Mouse (Mus musculus): ENCODE data around the gene Npas4. TPM values are rescaled to one million over a fixed set of nuclear protein-coding genes. Genes with fewer than 3 reads are reported as not detected.
A peak's percentile ranks its signal among the peaks of the same experiment; 100 is the strongest.
"Not testable (repeated sequence)": the region's sequence is repeated elsewhere in the genome, so short reads cannot be mapped to it uniquely, and the experiment has no call there.

The Npas4 gene
- polyA plus RNA-seq, 1 experiment from 2014 or later, result 0.23 TPM

DNA sequence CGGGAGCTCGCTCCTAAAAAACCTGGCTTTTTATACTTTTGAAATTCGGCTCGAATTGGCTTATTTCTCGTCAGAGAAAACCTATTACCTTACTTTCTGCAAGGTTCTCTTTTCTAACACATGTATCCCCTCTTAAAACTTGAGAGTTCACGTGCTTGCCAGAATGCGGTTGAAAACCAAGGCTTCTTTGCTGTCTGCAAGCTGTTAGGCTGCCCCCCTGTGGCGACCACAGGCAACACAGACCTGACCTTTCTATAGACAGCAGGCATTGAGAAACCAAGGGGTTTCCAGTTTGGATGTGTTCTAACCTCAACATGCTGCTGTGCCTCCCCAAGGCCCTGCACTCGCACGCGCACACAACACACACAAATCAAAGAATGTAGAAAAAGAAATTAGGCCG, 26.7 kb upstream of the Npas4 start:
- ATAC-seq (replicated peaks), result no peak; the same call in 1 of the 2 replicates
- Histone ChIP-seq H3K9me3 (no peaks in the 10 kb centered on the region), H3K9ac (replicated peaks) (no peak overlapping the region), H3K36me3 (no peaks in the 10 kb centered on the region), H3K4me1 (peaks cover 8% of the 10 kb centered on the region; the same call in 1 of the 2 replicates), H3K27ac (replicated peaks) (no peak overlapping the region), H3K4me3 (no peak overlapping the region), H3K27me3 (no peaks in the 10 kb centered on the region), H3K4me2 (replicated peaks) (no peak overlapping the region)
- 22% methylated on average over 12 of the region's 12 CpGs for WGBS

DNA sequence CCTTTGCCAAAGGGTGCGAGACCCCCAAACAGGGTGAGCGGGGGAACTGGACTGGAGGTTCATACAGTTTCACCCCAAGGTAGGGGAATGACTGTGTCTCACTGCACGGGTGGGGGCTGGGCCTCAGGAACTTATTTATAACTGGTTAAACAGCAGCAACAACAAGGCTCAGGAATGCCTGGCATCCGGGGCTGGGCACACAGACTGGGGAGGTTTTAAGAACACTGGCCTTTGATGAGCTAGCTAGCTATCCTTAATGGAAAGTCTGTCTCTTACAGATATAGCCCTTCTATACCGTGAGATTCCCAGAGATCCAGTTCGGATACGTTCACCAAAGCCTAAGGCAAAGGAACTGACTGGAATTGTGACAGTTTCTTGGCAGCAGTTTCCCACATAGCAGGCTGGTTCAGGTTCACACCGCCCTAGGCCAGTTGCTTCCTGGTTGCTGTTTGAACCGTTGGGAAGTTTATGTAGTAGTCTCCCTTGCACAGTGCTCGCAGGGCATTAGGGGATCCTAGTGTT, 26.2 kb upstream of the Npas4 start:
- H3K4me3 ChIP-seq, result no peak overlapping the region
- H3K9ac ChIP-seq (replicated peaks), result no peak overlapping the region
- H3K9me3 ChIP-seq, result no peaks in the 10 kb centered on the region
- peaks cover 8% of the 10 kb centered on the region; the same call in 1 of the 2 replicates for H3K4me1 ChIP-seq
- no peak overlapping the region for H3K27ac ChIP-seq (replicated peaks)
- no peaks in the 10 kb centered on the region for H3K36me3 ChIP-seq
- 37% methylated on average over 10 of the region's 10 CpGs for WGBS
- ATAC-seq (replicated peaks), result no peak
- no peaks in the 10 kb centered on the region for H3K27me3 ChIP-seq
- no peak overlapping the region for H3K4me2 ChIP-seq (replicated peaks)

DNA sequence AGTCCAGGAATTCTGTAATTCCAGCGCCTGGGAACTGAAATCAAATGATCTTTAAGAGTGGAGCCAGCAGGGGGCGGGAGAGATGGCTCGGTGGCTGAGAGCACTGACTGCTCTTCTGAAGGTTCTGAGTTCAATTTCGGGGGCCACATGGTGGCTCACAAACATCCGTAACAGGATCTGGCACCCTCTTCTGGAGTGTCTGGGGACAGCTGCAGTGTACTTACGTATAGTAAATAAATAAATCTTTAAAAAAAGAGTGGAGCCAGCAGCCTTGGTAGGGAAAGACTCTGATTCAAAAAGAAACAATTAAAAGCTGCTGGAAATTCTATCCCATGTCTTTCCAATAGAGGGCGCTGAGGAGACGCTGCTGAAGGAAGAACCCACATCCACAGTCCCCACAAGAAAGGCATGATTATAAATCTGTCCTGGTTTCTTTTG, 24.9 kb upstream of the Npas4 start:
- H3K27ac ChIP-seq (replicated peaks), result no peak overlapping the region
- ATAC-seq (replicated peaks), result no peak
- H3K9me3 ChIP-seq, result no peaks in the 10 kb centered on the region
- H3K4me3 ChIP-seq, result no peak overlapping the region
- no peak overlapping the region for H3K9ac ChIP-seq (replicated peaks)
- H3K36me3 ChIP-seq, result no peaks in the 10 kb centered on the region
- peaks cover 8% of the 10 kb centered on the region; the same call in 1 of the 2 replicates for H3K4me1 ChIP-seq
- H3K4me2 ChIP-seq (replicated peaks), result no peak overlapping the region
- no peaks in the 10 kb centered on the region for H3K27me3 ChIP-seq
- WGBS, result 14% methylated on average over 8 of the region's 8 CpGs

DNA sequence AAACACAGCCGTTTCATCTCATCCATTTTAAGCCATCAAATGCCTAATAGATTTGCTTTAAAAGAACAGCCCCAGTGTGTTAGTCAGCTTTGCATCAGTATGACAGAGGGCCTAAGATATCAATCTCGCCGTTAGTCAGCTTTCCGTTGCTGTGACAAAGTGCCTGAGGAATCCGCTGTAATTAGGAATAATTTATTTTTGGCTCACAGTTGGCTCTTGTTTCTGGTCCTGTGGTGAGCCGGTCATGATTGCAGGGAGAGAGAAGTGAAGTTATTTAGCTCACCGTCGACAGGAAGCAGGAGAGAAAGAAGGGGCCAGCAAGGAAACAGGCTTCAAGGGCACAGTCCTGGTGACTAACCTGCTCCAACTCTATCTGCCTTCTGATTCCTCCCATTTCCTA, 23.0 kb upstream of the Npas4 start:
- Histone ChIP-seq H3K9ac (replicated peaks) (no peak overlapping the region), H3K27me3 (no peaks in the 10 kb centered on the region), H3K4me2 (replicated peaks) (no peak overlapping the region), H3K4me1 (peaks cover 8% of the 10 kb centered on the region; the same call in 1 of the 2 replicates), H3K27ac (replicated peaks) (no peak overlapping the region), H3K36me3 (no peaks in the 10 kb centered on the region), H3K9me3 (no peaks in the 10 kb centered on the region), H3K4me3 (no peak overlapping the region)
- WGBS, result 59% methylated on average over 8 of the region's 8 CpGs
- ATAC-seq (replicated peaks), result no peak

DNA sequence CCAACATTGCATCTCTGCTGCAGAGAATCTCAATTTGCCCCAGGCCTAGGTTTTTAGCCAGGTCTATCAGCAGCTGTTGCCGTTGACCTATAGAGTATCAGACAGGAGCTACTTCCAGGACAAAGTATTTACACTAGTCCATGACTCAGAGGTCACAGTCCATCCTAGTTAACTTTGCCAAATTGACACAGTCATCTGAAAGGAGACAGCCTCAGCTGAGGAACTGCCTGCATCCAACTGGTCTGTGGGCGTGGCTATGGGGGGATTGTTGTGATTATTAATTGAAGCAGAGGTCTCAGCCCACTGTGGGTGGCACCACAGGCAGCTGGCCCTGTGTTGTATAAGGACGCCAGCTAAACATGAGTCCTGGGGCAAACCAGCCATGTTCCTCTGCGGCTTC, 14.8 kb upstream of the Npas4 start:
- Histone ChIP-seq H3K27me3 (no peaks in the 10 kb centered on the region; the same call in 1 of the 2 replicates), H3K4me3 (no peak overlapping the region), H3K4me1 (peaks cover 11% of the 10 kb centered on the region), H3K27ac (replicated peaks) (no peak overlapping the region), H3K36me3 (no peaks in the 10 kb centered on the region), H3K9ac (replicated peaks) (no peak overlapping the region), H3K4me2 (replicated peaks) (no peak overlapping the region), H3K9me3 (no peaks in the 10 kb centered on the region)
- no peak for ATAC-seq (replicated peaks)
- 66% methylated on average over 4 of the region's 4 CpGs for WGBS

DNA sequence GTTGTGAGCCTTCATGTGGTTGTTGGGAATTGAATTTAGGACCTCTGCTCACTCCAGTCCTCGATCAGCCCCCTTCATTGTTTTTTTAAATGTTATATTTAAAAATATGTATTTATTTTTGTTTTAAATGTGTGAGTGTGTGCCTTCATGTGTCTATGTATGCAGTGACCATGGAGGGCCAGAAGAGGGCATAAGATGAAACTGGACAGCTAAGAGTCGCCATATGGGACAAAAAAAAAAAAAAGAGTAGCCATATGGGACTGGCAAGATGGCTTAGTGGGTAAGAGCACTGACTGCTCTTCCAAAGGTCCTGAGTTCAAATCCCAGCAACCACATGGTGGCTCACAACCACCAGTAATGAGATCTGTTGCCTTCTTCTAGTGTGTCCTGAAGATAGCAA, 13.5 kb upstream of the Npas4 start:
- WGBS, result 63% methylated on average over 2 of the region's 2 CpGs
- not testable (repeated sequence) for ATAC-seq (replicated peaks); H3K36me3 ChIP-seq; H3K9ac ChIP-seq (replicated peaks); H3K4me2 ChIP-seq (replicated peaks); H3K27me3 ChIP-seq; H3K9me3 ChIP-seq; H3K4me3 ChIP-seq; H3K27ac ChIP-seq (replicated peaks)
- H3K4me1 ChIP-seq, result peaks cover 13% of the 10 kb centered on the region

DNA sequence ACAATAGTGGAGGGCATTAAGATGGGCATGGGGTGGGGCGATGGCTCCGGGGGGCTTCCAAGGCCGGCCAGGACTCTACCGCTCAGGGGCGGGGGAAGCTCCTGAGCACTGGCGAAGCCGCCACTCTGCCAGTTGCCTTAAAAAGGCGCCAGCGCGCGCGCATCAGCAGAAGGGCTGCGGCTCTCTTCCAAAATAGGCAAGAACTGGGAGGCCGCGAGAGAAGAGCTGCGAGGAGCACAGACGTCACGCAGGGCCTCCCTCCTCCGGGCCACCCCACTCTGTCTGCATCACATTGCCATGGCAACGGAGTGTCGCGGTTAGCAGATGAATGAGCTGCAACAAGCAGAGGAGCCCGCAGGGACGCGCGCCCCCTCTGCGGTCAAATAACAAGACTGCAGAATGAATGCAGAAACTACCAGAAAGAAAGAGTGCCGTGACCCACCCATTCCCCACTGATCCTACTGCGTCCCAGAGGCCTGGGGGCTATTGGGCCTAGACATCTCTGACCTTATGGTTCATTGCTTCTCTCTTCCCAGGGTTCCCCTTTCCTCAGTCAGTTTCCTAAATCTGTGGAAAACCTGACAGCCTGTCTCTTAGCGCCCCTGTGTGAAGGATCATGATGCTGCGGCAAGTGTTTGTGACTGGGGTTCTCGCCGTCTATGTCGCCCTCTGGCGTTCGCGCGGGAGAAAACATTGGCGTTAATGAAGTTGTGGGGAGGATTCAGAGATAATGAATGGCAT, 11.7 kb upstream of the Npas4 start:
- WGBS, result under 1% methylated on average over 39 of the region's 39 CpGs
- Histone ChIP-seq H3K4me2 (replicated peaks) (peak overlapping the region; percentile 62), H3K9ac (replicated peaks) (peak overlapping the region; percentile 48), H3K36me3 (no peaks in the 10 kb centered on the region), H3K4me3 (peak overlapping the region; percentile 37), H3K27me3 (no peaks in the 10 kb centered on the region; the same call in 1 of the 2 replicates), H3K27ac (replicated peaks) (peak overlapping the region; percentile 95), H3K9me3 (no peaks in the 10 kb centered on the region), H3K4me1 (peaks cover 13% of the 10 kb centered on the region)
- ATAC-seq (replicated peaks), result peak; percentile 99

DNA sequence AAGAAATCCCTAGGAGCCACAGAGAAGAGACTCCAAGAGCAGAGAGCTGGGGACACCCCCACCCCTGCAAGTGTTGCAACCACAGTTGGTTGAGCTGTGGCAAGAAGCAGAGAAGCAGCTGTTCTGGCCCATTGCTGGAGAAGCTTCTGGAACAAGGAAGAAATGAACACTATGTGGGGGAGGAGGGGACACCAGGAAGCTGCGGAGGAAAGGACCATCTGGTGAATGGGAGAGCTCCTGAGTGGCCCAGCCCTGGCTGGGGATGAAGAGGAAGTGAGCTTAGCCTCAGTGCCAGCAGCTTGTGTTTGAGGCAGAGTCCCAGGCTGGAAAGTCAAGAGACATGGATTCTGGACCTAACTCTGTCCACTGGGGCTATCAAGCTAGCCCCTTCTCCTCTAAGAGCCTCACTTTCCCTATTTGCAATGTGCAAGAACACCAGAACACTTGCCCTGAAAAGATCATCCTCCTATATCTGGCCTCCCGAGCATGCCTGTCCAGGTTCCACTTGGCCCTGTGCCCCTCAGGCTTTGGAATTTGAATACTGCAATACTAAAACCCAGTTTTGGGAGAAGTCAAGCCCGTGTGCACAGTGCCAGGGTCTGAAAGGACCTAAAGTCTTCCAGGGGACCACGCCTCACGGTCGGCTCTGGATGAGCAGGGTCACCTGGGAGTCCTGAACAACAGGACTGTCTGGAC, 9.5 kb upstream of the Npas4 start:
- Histone ChIP-seq H3K9ac (replicated peaks) (no peak overlapping the region), H3K4me1 (peaks cover 14% of the 10 kb centered on the region), H3K36me3 (no peaks in the 10 kb centered on the region), H3K27me3 (no peaks in the 10 kb centered on the region; the same call in none of the 2 replicates), H3K4me2 (replicated peaks) (no peak overlapping the region), H3K9me3 (no peaks in the 10 kb centered on the region), H3K4me3 (no peak overlapping the region), H3K27ac (replicated peaks) (no peak overlapping the region)
- ATAC-seq (replicated peaks), result no peak
- 65% methylated on average over 6 of the region's 6 CpGs for WGBS

DNA sequence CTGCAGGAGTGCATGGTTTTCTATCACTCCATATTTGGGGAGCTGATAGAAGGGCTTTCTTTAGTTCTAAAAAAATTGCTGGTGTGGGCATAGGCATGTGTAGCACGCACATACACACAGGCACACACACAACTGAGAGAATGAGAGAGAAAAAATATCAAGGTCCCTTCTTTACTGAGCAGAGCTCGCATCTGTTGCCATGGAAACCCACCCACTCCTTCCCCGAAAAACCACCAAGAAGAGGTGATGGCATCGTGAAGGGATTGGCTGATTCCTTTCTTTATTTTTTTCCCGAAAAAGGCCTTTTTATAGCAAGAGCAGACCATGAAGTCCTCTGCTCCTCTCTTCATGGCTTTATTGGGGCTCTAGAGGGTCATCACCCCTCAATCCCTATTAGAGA, 3.9 kb upstream of the Npas4 start:
- ATAC-seq (replicated peaks), result 0 out of 2 replicates have a peak, but pooled peaks have one; percentile 30
- Histone ChIP-seq H3K4me3 (no peak overlapping the region), H3K9ac (replicated peaks) (no peak overlapping the region), H3K27me3 (peaks cover 19% of the 10 kb centered on the region), H3K27ac (replicated peaks) (peak overlapping the region; percentile 68), H3K4me2 (replicated peaks) (no peak overlapping the region), H3K4me1 (peaks cover 38% of the 10 kb centered on the region), H3K9me3 (no peaks in the 10 kb centered on the region), H3K36me3 (no peaks in the 10 kb centered on the region)
- 46% methylated on average over 5 of the region's 5 CpGs for WGBS

DNA sequence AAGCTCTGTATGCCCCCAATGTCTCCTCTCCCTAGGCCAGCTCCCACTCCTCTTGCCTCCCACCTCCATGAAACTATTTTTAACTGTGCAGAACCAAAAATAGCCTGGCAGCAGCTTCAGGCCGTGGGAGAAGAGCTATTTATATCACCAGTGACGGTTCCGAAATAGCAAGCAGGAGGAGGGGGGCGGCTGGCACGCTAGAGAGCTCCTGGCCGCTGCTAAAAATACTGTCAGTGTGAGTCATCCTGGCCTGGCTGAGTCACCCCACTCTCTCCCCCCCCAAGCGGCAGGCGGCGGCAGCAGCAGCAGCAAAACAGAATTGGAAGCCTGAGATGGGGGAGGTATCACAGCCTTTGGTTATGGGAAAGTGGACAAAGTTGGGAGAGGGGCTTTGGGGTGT, 2.8 kb upstream of the Npas4 start:
- Histone ChIP-seq H3K36me3 (no peaks in the 10 kb centered on the region), H3K27me3 (peaks cover 29% of the 10 kb centered on the region), H3K9me3 (no peaks in the 10 kb centered on the region), H3K4me2 (replicated peaks) (0 out of 2 replicates have a peak overlapping the region, but pooled peaks have one; percentile 15), H3K4me3 (no peak overlapping the region), H3K9ac (replicated peaks) (no peak overlapping the region), H3K27ac (replicated peaks) (no peak overlapping the region), H3K4me1 (peaks cover 44% of the 10 kb centered on the region)
- 3% methylated on average over 9 of the region's 9 CpGs for WGBS
- no peak for ATAC-seq (replicated peaks)

DNA sequence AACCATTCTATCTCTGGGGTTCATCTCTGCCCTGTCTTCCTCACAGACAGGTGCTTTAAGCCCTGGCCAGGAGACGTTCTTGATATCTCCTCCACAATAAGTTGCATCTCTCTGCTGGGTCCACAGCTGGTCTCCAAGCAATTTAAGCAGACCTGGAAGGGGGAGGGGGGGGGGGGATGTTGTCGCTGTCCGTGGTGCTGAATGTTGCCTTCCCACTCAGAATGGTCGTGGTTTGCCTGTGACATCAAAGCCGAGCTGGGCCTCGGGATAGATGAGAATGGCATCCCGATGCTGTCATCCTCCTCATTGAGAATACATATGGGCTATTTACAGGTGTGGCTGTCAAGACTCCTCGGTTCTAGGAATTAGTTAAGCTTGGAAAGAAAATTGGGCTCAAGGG, 2.3 kb upstream of the Npas4 start:
- Histone ChIP-seq H3K9ac (replicated peaks) (no peak overlapping the region), H3K27me3 (peaks cover 34% of the 10 kb centered on the region), H3K4me3 (no peak overlapping the region), H3K9me3 (no peaks in the 10 kb centered on the region), H3K4me1 (peaks cover 44% of the 10 kb centered on the region), H3K27ac (replicated peaks) (no peak overlapping the region), H3K36me3 (no peaks in the 10 kb centered on the region), H3K4me2 (replicated peaks) (no peak overlapping the region)
- no peak for ATAC-seq (replicated peaks)
- WGBS, result 21% methylated on average over 8 of the region's 8 CpGs

DNA sequence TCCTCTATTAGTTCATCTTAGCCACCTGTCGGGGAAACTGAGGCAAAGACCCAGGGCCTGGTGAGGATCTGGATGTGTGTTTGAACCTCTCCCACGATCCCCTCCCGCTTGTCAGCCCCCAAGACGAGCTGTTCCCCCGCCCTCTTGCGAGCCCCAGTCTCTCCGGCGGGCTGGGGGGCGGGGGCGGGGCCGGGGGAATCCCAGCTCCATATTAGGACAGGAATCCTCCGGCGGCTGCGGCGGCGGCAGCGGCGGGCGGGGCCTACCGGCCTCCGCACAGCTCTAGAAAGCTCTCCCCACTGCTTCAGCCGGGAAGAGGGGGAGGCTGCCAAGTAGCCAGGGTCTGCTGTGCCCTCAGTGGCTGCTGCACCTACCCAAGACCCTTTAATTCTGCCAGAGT, 600 bp upstream of the Npas4 start:
- ATAC-seq (replicated peaks), result peak; percentile 39
- no peaks in the 10 kb centered on the region for H3K9me3 ChIP-seq
- H3K4me3 ChIP-seq, result peak overlapping the region; percentile 49
- H3K27me3 ChIP-seq, result peaks cover 43% of the 10 kb centered on the region
- 0 out of 2 replicates have a peak overlapping the region, but pooled peaks have one; percentile 4 for H3K9ac ChIP-seq (replicated peaks)
- peak overlapping the region; percentile 77 for H3K4me2 ChIP-seq (replicated peaks)
- H3K4me1 ChIP-seq, result peaks cover 44% of the 10 kb centered on the region
- no peaks in the 10 kb centered on the region for H3K36me3 ChIP-seq
- 1% methylated on average over 20 of the region's 22 CpGs for WGBS
- peak overlapping the region; percentile 57 for H3K27ac ChIP-seq (replicated peaks)

All from forebrain, embryonic 15.5 days (tissue).